Mouse (Mus musculus) spleen, postnatal 4 days (tissue): Measurements from ENCODE around the gene Htra2.

ENCODE experiments used
- DNase-seq, 2 experiments: peaks; one replicate each; pipeline ENCODE4 v3.0.0; 2022; ENCODE audit warnings: low spot score in 2 of 2

Htra2 gene

GRCm38 (mm10) chr6:83008659-83009058 is 46.4 kb downstream of the Htra2 start:
- DNase-seq: peak in 1 of 2 experiments; percentile 64

DNA sequence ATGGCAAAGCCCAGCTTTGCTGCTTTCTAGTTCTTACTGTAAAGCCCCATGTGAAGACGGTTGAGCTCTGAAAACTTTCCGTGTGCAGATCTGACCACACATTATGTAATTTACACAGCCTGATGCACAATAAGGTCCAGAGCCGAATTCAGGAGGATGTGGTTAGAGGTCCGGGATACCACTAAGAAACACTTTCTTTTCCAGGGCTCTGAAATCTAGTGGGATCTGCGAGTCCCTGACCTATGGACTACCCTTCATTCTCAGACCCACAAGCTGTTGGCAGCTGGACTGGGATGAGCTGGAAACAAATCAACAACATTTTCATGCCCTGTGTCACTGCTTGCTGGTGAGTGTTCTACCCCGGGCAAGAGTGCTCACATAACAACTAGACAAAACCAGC is 49.0 kb downstream of the Htra2 start:
- peak in 1 of 2 experiments; percentile 57 for DNase-seq

- DNase-seq: peak in 1 of 2 experiments; percentile 62
Observed at GRCm38 (mm10) chr6:83005444-83006011, 49.5 kb downstream of the Htra2 start.

- DNase-seq: peak; percentile 63 to 73
Observed at GRCm38 (mm10) chr6:83004872-83005271, 50.2 kb downstream of the Htra2 start.

DNA sequence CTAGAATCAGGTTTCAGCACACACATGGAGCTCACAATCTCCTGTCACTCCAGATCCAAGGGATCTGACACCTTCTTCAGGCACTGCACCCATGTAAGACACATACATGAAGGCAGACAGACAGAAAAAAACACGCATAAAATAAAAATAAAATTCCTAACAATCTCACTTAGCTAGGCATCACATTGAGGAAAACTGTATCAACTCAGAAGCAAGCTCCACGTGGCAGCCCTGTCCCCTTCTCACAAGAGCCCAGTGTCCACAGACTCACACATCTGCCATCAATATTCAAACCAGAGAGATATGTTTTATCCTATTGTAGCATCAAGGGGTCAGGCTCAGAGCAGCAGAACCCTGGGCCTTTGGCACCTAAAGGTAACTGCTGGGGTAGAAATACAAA is 50.8 kb downstream of the Htra2 start:
- no peak for DNase-seq

- DNase-seq: peak in 1 of 2 experiments; percentile 61
Observed at GRCm38 (mm10) chr6:83003850-83004249, 51.2 kb downstream of the Htra2 start.

DNA sequence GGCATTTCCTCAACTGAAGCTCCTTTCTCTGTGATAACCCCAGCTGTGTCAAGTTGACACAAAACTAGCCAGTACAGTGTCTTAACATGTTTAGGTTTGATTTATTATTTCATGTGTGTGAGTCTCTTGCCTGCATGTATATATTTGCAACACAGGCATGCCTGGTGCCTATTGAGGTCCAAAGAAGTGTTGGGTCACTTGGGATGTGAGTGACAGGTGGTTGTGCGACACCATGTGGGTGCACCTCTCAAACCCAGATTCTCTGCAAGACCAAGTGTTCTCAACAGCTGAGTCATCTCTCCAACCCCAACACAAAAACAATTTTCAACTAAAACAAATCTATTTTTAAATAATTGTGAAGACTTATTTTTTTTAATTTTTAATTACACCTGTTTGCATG is 52.0 kb downstream of the Htra2 start:
- DNase-seq: no peak
